Mouse (Mus musculus) embryonic fibroblast, embryonic 13.5 days (primary cell): ENCODE results near the gene B230219D22Rik. TPM values are rescaled to one million over a fixed set of nuclear protein-coding genes. Genes with fewer than 3 reads are reported as not detected.

Experiments
- H3K27ac ChIP-seq: 2 replicates; pipeline ENCODE4 v1.5.1; 2012; ENCODE audit warnings: low read length, control low read depth, inconsistent platforms; ENCODE audit not compliant: insufficient read depth
- H3K4me1 ChIP-seq: 2 replicates; pipeline ENCODE4 v1.6.1; 2011; ENCODE audit warnings: low read length; ENCODE audit not compliant: control insufficient read depth, insufficient read depth
- H3K4me3 ChIP-seq: 2 replicates; pipeline ENCODE4 v1.5.1; 2011; ENCODE audit warnings: mild to moderate bottlenecking, control low read depth, low read length; ENCODE audit not compliant: insufficient read depth
- CTCF ChIP-seq: IDR thresholded peaks from 2 replicates; pipeline ENCODE4 v1.5.1; 2011; ENCODE audit warnings: mild to moderate bottlenecking, control low read depth, low read length, moderate library complexity, borderline replicate concordance; ENCODE audit not compliant: insufficient read depth
- POLR2A ChIP-seq: IDR thresholded peaks from 2 replicates; pipeline ENCODE4 v1.6.1; 2011; ENCODE audit warnings: low read depth, mild to moderate bottlenecking, control low read depth, low read length, moderate library complexity
- polyA plus RNA-seq: library from polyadenylated mRNA; stranded (reverse); fragments of >200 nt; gene quantifications from 2 replicates; pipeline ENCODE4 v1.2.4, GENCODE M21; 2011; ENCODE audit warnings: low read depth; ENCODE audit not compliant: missing spikeins, insufficient read length

B230219D22Rik gene
- polyA plus RNA-seq: 91.3 and 96.3 TPM in 2 replicates

GRCm38 (mm10) chr13:55692535-55693242 is at the start of gene B230219D22Rik:
Gene B230219D22Rik, plus strand, starts transcription at chr13:55693124.
- Histone ChIP-seq H3K4me3 (peak within 1 kb of the TSS; percentile 84), H3K4me1 (no peaks in the 10 kb centered on the region), H3K27ac (peak within 1 kb of the TSS; percentile 87)
- TF ChIP-seq CTCF (no peak), POLR2A (peak; percentile 97)

- Histone ChIP-seq H3K4me3 (no peak overlapping the region), H3K4me1 (no peaks in the 10 kb centered on the region), H3K27ac (no peak overlapping the region)
- TF ChIP-seq POLR2A (no peak), CTCF (no peak)
These were observed 48.4 kb upstream of the B230219D22Rik start for GRCm38 (mm10) chr13:55644525-55644924.

- no peak overlapping the region for H3K27ac ChIP-seq
- no peak overlapping the region for H3K4me3 ChIP-seq
- TF ChIP-seq CTCF (peak; percentile 29; the same call in 1 of the 2 replicates), POLR2A (no peak)
- no peaks in the 10 kb centered on the region for H3K4me1 ChIP-seq
These were observed 42.8 kb upstream of the B230219D22Rik start for GRCm38 (mm10) chr13:55650098-55650497.

- TF ChIP-seq POLR2A (no peak), CTCF (no peak)
- H3K27ac ChIP-seq: 0 out of 2 replicates have a peak overlapping the region, but pooled peaks have one; percentile 14
- H3K4me3 ChIP-seq: no peak overlapping the region
These were observed 41.9 kb upstream of the B230219D22Rik start for GRCm38 (mm10) chr13:55650980-55651379.

GRCm38 (mm10) chr13:55668550-55668949 is 24.4 kb upstream of the B230219D22Rik start:
- Histone ChIP-seq H3K27ac (no peak overlapping the region), H3K4me3 (no peak overlapping the region), H3K4me1 (no peaks in the 10 kb centered on the region)
- TF ChIP-seq CTCF: peak; percentile 55; the same call in 1 of the 2 replicates
- TF ChIP-seq POLR2A: no peak

More at GRCm38 (mm10) chr13:55650980-55651379, 41.9 kb upstream of the B230219D22Rik start:
- H3K4me1 ChIP-seq: no peaks in the 10 kb centered on the region

GRCm38 (mm10) chr13:55672711-55673110 is 20.2 kb upstream of the B230219D22Rik start:
- no peak for TF ChIP-seq CTCF
- TF ChIP-seq POLR2A: no peak
- no peak overlapping the region for H3K4me3 ChIP-seq
- no peaks in the 10 kb centered on the region for H3K4me1 ChIP-seq
- no peak overlapping the region for H3K27ac ChIP-seq

GRCm38 (mm10) chr13:55677364-55677763 is 15.6 kb upstream of the B230219D22Rik start:
- Histone ChIP-seq H3K4me1 (no peaks in the 10 kb centered on the region), H3K27ac (no peak overlapping the region), H3K4me3 (no peak overlapping the region)
- no peak for TF ChIP-seq POLR2A
- TF ChIP-seq CTCF: no peak

- Histone ChIP-seq H3K27ac (no peak overlapping the region), H3K4me1 (no peaks in the 10 kb centered on the region)
- no peak for TF ChIP-seq CTCF
These were observed 10.7 kb upstream of the B230219D22Rik start for GRCm38 (mm10) chr13:55682201-55682600.

GRCm38 (mm10) chr13:55683581-55683980 is 9.3 kb upstream of the B230219D22Rik start:
- Histone ChIP-seq H3K27ac (no peak overlapping the region), H3K4me1 (no peaks in the 10 kb centered on the region), H3K4me3 (no peak overlapping the region)
- no peak for TF ChIP-seq CTCF
- TF ChIP-seq POLR2A: no peak

More at GRCm38 (mm10) chr13:55682201-55682600, 10.7 kb upstream of the B230219D22Rik start:
- no peak overlapping the region for H3K4me3 ChIP-seq

GRCm38 (mm10) chr13:55686107-55686633 is 6.8 kb upstream of the B230219D22Rik start:
- TF ChIP-seq POLR2A (no peak), CTCF (no peak)
- Histone ChIP-seq H3K4me3 (no peak overlapping the region), H3K27ac (no peak overlapping the region), H3K4me1 (no peaks in the 10 kb centered on the region)
